Mouse (Mus musculus) gastrocnemius, postnatal 4 days (tissue): ENCODE data around the gene Apol7c. TPM values are rescaled to one million over a fixed set of nuclear protein-coding genes. Genes with fewer than 3 reads are reported as not detected.
A peak's percentile ranks its signal among the peaks of the same experiment; 100 is the strongest.
"Not testable (repeated sequence)": the region's sequence is repeated elsewhere in the genome, so short reads cannot be mapped to it uniquely, and the experiment has no call there.

Source experiments
- DNase-seq, 2 experiments: peaks; one replicate each; pipeline ENCODE4 v3.0.0; 2021 to 2022; ENCODE audit warnings: low spot score in 2 of 2, mixed read lengths in 2 of 2
- long read RNA-seq, 2 experiments: library from polyadenylated mRNA; stranded (forward); transcript quantifications; one replicate each; pipeline ENCODE4 v2.0.0; 2021
- total RNA-seq, 2 experiments: library from RNA; stranded (reverse); gene quantifications; 2 replicates each; pipeline ENCODE4 v1.2.3; 2021

Gene Apol7c
- not detected for total RNA-seq
- long read RNA-seq, experiment 1, partial matches to known transcripts, result 0 of 1 reads
- long read RNA-seq, experiment 1, other reads (novel, unspliced or antisense), result 0 of 1 reads
- long read RNA-seq, experiment 2, result 0 reads

- no peak for DNase-seq
Observed at GRCm38 (mm10) chr15:77533216-77533615, at the start of gene Apol7c. Gene Apol7c (minus strand): TSS chr15:77533316.

GRCm38 (mm10) chr15:77581681-77582080, 48.6 kb upstream of the Apol7c start:
- DNase-seq, result peak in 1 of 2 experiments; percentile 36

- no peak for DNase-seq
Observed at GRCm38 (mm10) chr15:77579311-77579710, 46.2 kb upstream of the Apol7c start.

- no peak for DNase-seq
Observed at GRCm38 (mm10) chr15:77578801-77579200, 45.7 kb upstream of the Apol7c start.

GRCm38 (mm10) chr15:77563219-77563618, 30.1 kb upstream of the Apol7c start:
- DNase-seq, result no peak

- DNase-seq, result no peak
Observed at GRCm38 (mm10) chr15:77561792-77562191, 28.7 kb upstream of the Apol7c start, which contains the start of gene 1700025B11Rik. Gene 1700025B11Rik (minus strand): TSS chr15:77561892.

GRCm38 (mm10) chr15:77539221-77539620, 6.1 kb upstream of the Apol7c start:
- DNase-seq, result not testable (repeated sequence)

- peak; percentile 30 to 56 for DNase-seq
Observed at GRCm38 (mm10) chr15:77523186-77523843, 9.8 kb downstream of the Apol7c start.

GRCm38 (mm10) chr15:77520596-77520995, 12.5 kb downstream of the Apol7c start:
- not testable (repeated sequence) for DNase-seq

GRCm38 (mm10) chr15:77507966-77508365, 25.1 kb downstream of the Apol7c start, which contains the start of gene Apol11a:
Gene Apol11a (plus strand): TSS chr15:77508271.
- DNase-seq, result not testable (repeated sequence)

GRCm38 (mm10) chr15:77494694-77495093, 38.4 kb downstream of the Apol7c start:
- not testable (repeated sequence) for DNase-seq

- DNase-seq, result not testable (repeated sequence)
Observed at GRCm38 (mm10) chr15:77493181-77493580, 39.9 kb downstream of the Apol7c start.

GRCm38 (mm10) chr15:77482140-77482794, 50.8 kb downstream of the Apol7c start:
- DNase-seq, result no peak

- DNase-seq, result not testable (repeated sequence)
Observed at GRCm38 (mm10) chr15:77476693-77477092, 56.4 kb downstream of the Apol7c start, which contains the start of gene Apol10a. Gene Apol10a (plus strand): TSS chr15:77477047.

Other genes with a start within 250 kb of the Apol7c start
- gene Rbfox2, start 226.3 kb downstream of the Apol7c start, total RNA-seq, result 100 to 1,000 TPM; 289 to 339 TPM
- gene Apol7a, start 134.2 kb downstream of the Apol7c start, total RNA-seq, result under 1 TPM; 0.69 to 0.86 TPM
- gene Apol9a, start 122.2 kb downstream of the Apol7c start, total RNA-seq, result not detected
- under 1 TPM; 0.18 to 0.42 TPM for gene Apol7b, start 85.8 kb downstream of the Apol7c start, total RNA-seq
- not detected for gene Apol10a, start 56.3 kb downstream of the Apol7c start, total RNA-seq
- not detected for gene Apol11a, start 25.0 kb downstream of the Apol7c start, total RNA-seq
- not detected for gene 1700025B11Rik, start 28.6 kb upstream of the Apol7c start, total RNA-seq
- under 1 TPM; 0.18 to 0.20 TPM for gene Apol10b, start 62.8 kb upstream of the Apol7c start, total RNA-seq
- not detected for gene Gm36245, start 65.9 kb upstream of the Apol7c start, total RNA-seq
- gene Apol11b, start 110.0 kb upstream of the Apol7c start, total RNA-seq, result not detected
- under 1 TPM in 1 of 2 experiments, not detected in 1; 0.20 TPM for gene Apol7e, start 165.5 kb upstream of the Apol7c start, total RNA-seq
- not detected for gene Apol9b, start 195.7 kb upstream of the Apol7c start, total RNA-seq
- under 1 TPM in 1 of 2 experiments, not detected in 1; 0.21 TPM for gene Apol8, start 223.7 kb upstream of the Apol7c start, total RNA-seq